Mouse (Mus musculus) stomach, postnatal 0 days (tissue): ENCODE measurements around the gene Kcnj4.

Experiments
- CTCF ChIP-seq: IDR thresholded peaks from 2 replicates; pipeline ENCODE4 v1.5.1; 2016; ENCODE audit warnings: antibody characterized with exemption, low read depth, mild to moderate bottlenecking, moderate library complexity
- EP300 ChIP-seq: optimal IDR thresholded peaks from 2 replicates; pipeline ENCODE3; 2016; ENCODE audit warnings: antibody characterized with exemption

DNA sequence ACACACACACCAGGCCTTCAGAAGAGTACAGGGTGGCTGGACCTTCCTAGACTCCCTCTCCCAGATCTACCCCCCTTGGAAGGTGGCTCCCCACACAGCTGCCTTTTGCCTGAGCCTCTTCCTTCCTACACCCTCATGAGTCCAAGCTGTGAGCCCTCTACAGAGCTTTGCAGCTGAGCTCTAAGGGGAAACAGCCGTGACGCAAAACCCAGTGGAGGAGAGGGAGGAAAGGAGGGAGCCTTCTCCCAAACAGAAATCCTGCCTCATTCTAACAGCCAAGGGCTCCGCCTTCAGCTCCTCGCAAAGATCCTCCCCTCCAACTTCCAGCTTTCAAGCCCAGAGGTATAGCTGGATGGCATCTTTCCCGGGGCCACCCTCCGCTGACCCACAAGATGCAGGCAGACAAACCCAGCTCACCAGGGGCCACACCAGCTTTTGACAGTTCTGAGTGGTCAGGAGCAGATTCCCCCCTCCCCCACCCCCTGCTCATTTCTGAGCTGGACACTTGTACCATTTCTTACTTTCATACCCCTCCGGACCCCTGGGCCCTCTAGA is 61.1 kb downstream of the Kcnj4 start:
- TF ChIP-seq EP300 (no peak), CTCF (no peak)
